Mouse (Mus musculus) MEL (cell line): ENCODE results near the gene Rora.

Experiments used
- CHD1 ChIP-seq: IDR thresholded peaks from 2 replicates; pipeline ENCODE4 v1.6.1; 2012; ENCODE audit warnings: low read depth, mild to moderate bottlenecking, inconsistent platforms, low read length, improper control_type of control experiment
- CHD2 ChIP-seq: IDR thresholded peaks from 2 replicates; pipeline ENCODE4 v1.6.1; 2011; ENCODE audit warnings: low read length, improper control_type of control experiment
- CTCF ChIP-seq, 3 experiments: IDR thresholded peaks in 2 of 3; conservative IDR thresholded peaks in 1 of 3; 2 replicates each; pipeline ENCODE4 v1.5.1; 2011 to 2012; ENCODE audit warnings: low read length in 3 of 3, low read depth in 2 of 3, mild to moderate bottlenecking in 2 of 3, improper control_type of control experiment in 1 of 3, inconsistent platforms in 1 of 3, mixed read lengths in 1 of 3, moderate library complexity in 1 of 3; ENCODE audit not compliant: control insufficient read depth in 1 of 3, insufficient read depth in 1 of 3, poor library complexity in 1 of 3, severe bottlenecking in 1 of 3
- EP300 ChIP-seq, 2 experiments: IDR thresholded peaks; 2 replicates each; pipeline ENCODE4 v1.6.1; 2011; ENCODE audit warnings: improper control_type of control experiment in 2 of 2, low read length in 2 of 2, low read depth in 1 of 2, mild to moderate bottlenecking in 1 of 2
- ETS1 ChIP-seq: IDR thresholded peaks from 2 replicates; pipeline ENCODE4 v1.6.1; 2012; ENCODE audit warnings: low read depth, mild to moderate bottlenecking, inconsistent platforms, low read length, improper control_type of control experiment, moderate library complexity
- GABPA ChIP-seq: IDR thresholded peaks from 2 replicates; pipeline ENCODE4 v1.6.1; 2012; ENCODE audit warnings: low read depth, mild to moderate bottlenecking, inconsistent platforms, low read length, improper control_type of control experiment, moderate library complexity
- JUND ChIP-seq: IDR thresholded peaks from 2 replicates; pipeline ENCODE4 v1.6.1; 2011; ENCODE audit warnings: low read depth, mild to moderate bottlenecking, improper control_type of control experiment, low read length
- MAX ChIP-seq: IDR thresholded peaks from 2 replicates; pipeline ENCODE4 v1.6.1; 2011; ENCODE audit warnings: low read length, improper control_type of control experiment
- POLR2A ChIP-seq, 2 experiments: IDR thresholded peaks; 2 replicates each; pipeline ENCODE4 v1.6.1; 2011 to 2012; ENCODE audit warnings: low read length in 2 of 2, mild to moderate bottlenecking in 2 of 2, control low read depth in 1 of 2, improper control_type of control experiment in 1 of 2, low read depth in 1 of 2, moderate library complexity in 1 of 2; ENCODE audit not compliant: control insufficient read depth in 1 of 2, insufficient read depth in 1 of 2, poor library complexity in 1 of 2
- RAD21 ChIP-seq: IDR thresholded peaks from 2 replicates; pipeline ENCODE4 v1.6.1; 2011; ENCODE audit warnings: mild to moderate bottlenecking, low read depth, low read length, improper control_type of control experiment
- UBTF ChIP-seq: IDR thresholded peaks from 2 replicates; pipeline ENCODE4 v1.6.1; 2012; ENCODE audit warnings: low read depth, mild to moderate bottlenecking, inconsistent platforms, low read length, improper control_type of control experiment, moderate library complexity, borderline replicate concordance; ENCODE audit not compliant: insufficient read depth
- ZMIZ1 ChIP-seq: IDR thresholded peaks from 2 replicates; pipeline ENCODE4 v1.6.1; 2012; ENCODE audit warnings: low read depth, mild to moderate bottlenecking, inconsistent platforms, low read length, improper control_type of control experiment, moderate library complexity

- TF ChIP-seq MAX: no peak
- no peak for TF ChIP-seq CHD2
- no peak for TF ChIP-seq RAD21
- TF ChIP-seq CTCF (IDR thresholded peaks at IDR 0.05 in 2 of 3, conservative IDR thresholded peaks at IDR 0.05 in 1 of 3; ENCODE audit: control insufficient read depth in 1 of 3, insufficient read depth in 1 of 3, low read depth in 2 of 3, low read length in 3 of 3, poor library complexity in 1 of 3, severe bottlenecking in 1 of 3): no peak; a peak in 1 of 6 replicates
- no peak for TF ChIP-seq CHD1
- no peak for TF ChIP-seq ETS1
- no peak for TF ChIP-seq POLR2A (IDR thresholded peaks at IDR 0.05; ENCODE audit: control insufficient read depth in 1 of 2, insufficient read depth in 1 of 2, low read depth in 1 of 2, low read length in 2 of 2, poor library complexity in 1 of 2)
- no peak for TF ChIP-seq ZMIZ1
- TF ChIP-seq JUND: no peak
- TF ChIP-seq UBTF: no peak
- no peak for TF ChIP-seq EP300 (IDR thresholded peaks at IDR 0.05; ENCODE audit: low read depth in 1 of 2, low read length in 2 of 2)
- TF ChIP-seq GABPA: no peak
Measured at GRCm38 (mm10) chr9:69160818-69161217, 507.2 kb downstream of the Rora start.
